Mouse (Mus musculus) C2C12 (cell line): Measurements from ENCODE around the gene Btg1.

Experiments
- CEBPB ChIP-seq: IDR thresholded peaks from one replicate; pipeline ENCODE4 v1.6.1; 2011; ENCODE audit warnings: low read depth, mild to moderate bottlenecking, control low read depth, moderate library complexity
- CTCF ChIP-seq: IDR thresholded peaks from one replicate; pipeline ENCODE4 v1.5.1; 2011; ENCODE audit not compliant: control insufficient read depth, insufficient read depth, insufficient read length
- USF1 ChIP-seq: IDR thresholded peaks from one replicate; pipeline ENCODE4 v1.6.1; 2011; ENCODE audit warnings: low read depth, mild to moderate bottlenecking, control low read depth, moderate library complexity

- TF ChIP-seq CEBPB (no peak), CTCF (no peak), USF1 (no peak)
These were observed 6.2 kb downstream of the Btg1 start for GRCm38 (mm10) chr10:96622761-96623632.
